In genomic region chr9:77483559-77483958, GRCm38 (mm10) we compare ENCODE assay signal across 24 mouse cellular contexts.
DNase-seq lines count a peak whose midpoint lies in the region; ATAC-seq and TF ChIP-seq lines count a peak whose summit lies in the region.
"Had no signal": no experiment of that assay in that cellular context is flagged by ENCODE, and none has a peak within 500 bp of the region (broad histone marks: within the 10 kb centered on the region; RNA-seq: fewer than 3 reads in every experiment).

No protein-coding gene starts in this region.

- peak; percentile 43 for TF ChIP-seq EP300 in lung, postnatal 0 days (IDR thresholded peaks at IDR 0.05)

- H3K9me3 ChIP-seq in lung, postnatal 0 days (ENCODE audit: low read length), result no peaks in the 10 kb centered on the region
- H3K9me3 ChIP-seq in intestine, postnatal 0 days (ENCODE audit: control insufficient read depth), result no peaks in the 10 kb centered on the region
- H3K9me3 ChIP-seq: hindbrain, embryonic 10.5 days; intestine, embryonic 15.5 days; limb, embryonic 13.5 days; liver, embryonic 12.5 days had no signal

- peak; percentile 89 for ATAC-seq in granulocyte monocyte progenitor cell, adult 5-6 weeks (replicated peaks; ENCODE audit: poor library complexity, severe bottlenecking)
- ATAC-seq in lung, postnatal 0 days, result peak; percentile 52
- ATAC-seq in megakaryocyte progenitor cell, adult 5-6 weeks (replicated peaks; ENCODE audit: poor library complexity), result peak; percentile 66
- ATAC-seq in intestine, postnatal 0 days, result no peak
- no peak for ATAC-seq in monocyte, adult 5-6 weeks (replicated peaks; ENCODE audit: insufficient number of reproducible peaks, low FRiP score, low TSS enrichment, poor library complexity, severe bottlenecking)
- ATAC-seq: forebrain, embryonic 14.5 days; hindbrain, embryonic 16.5 days; intestine, embryonic 15.5 days; liver, embryonic 12.5 days had no signal

- no peak overlapping the region for H3K4me3 ChIP-seq in lung, postnatal 0 days (ENCODE audit: low read depth, low read length)
- no peak overlapping the region for H3K4me3 ChIP-seq in intestine, postnatal 0 days (ENCODE audit: low read depth, low read length)
- no peak overlapping the region for H3K4me3 ChIP-seq in layer of hippocampus, adult 2 months
- H3K4me3 ChIP-seq: hindbrain, embryonic 10.5 days; intestine, embryonic 15.5 days; limb, embryonic 13.5 days; liver, embryonic 12.5 days had no signal

- H3K27me3 ChIP-seq in lung, postnatal 0 days (replicated peaks; ENCODE audit: insufficient read depth, low read length), result no peaks in the 10 kb centered on the region
- H3K27me3 ChIP-seq in intestine, postnatal 0 days (replicated peaks; ENCODE audit: control insufficient read depth, insufficient read depth, low read length), result no peaks in the 10 kb centered on the region
- H3K27me3 ChIP-seq: intestine, embryonic 15.5 days; limb, embryonic 13.5 days; liver, embryonic 12.5 days had no signal

- TF ChIP-seq CTCF in lung, postnatal 0 days (IDR thresholded peaks at IDR 0.05), result no peak
- TF ChIP-seq CTCF in intestine, postnatal 0 days (IDR thresholded peaks at IDR 0.05; ENCODE audit: low read depth), result no peak
- TF ChIP-seq CTCF in layer of hippocampus, adult 2 months (conservative IDR thresholded peaks at IDR 0.05), result no peak

- peaks cover 15% of the 10 kb centered on the region; the same call in 1 of the 2 replicates for H3K4me1 ChIP-seq in lung, postnatal 0 days (ENCODE audit: insufficient read depth, low read depth, low read length)
- 0 out of 2 replicates have a peak, but pooled peaks cover 4% of the 10 kb centered on the region for H3K4me1 ChIP-seq in intestine, postnatal 0 days (replicated peaks; ENCODE audit: control insufficient read depth, insufficient read depth, low read length)

- no peak overlapping the region for H3K27ac ChIP-seq in lung, postnatal 0 days (ENCODE audit: low read length)
- no peak overlapping the region for H3K27ac ChIP-seq in intestine, postnatal 0 days (ENCODE audit: low read depth, low read length)
- H3K27ac ChIP-seq in layer of hippocampus, adult 2 months, result no peak overlapping the region
- H3K27ac ChIP-seq: hindbrain, embryonic 10.5 days; intestine, embryonic 15.5 days; limb, embryonic 13.5 days; liver, embryonic 12.5 days; macrophage had no signal

- peak; percentile 16 for DNase-seq in ovary, postnatal 36 days (ENCODE audit: low spot score)
- DNase-seq in ovary, postnatal 14 days (ENCODE audit: low spot score), result no peak
- peak; percentile 82 for DNase-seq in lung, postnatal 0 days (ENCODE audit: low spot score)
- DNase-seq in layer of hippocampus, adult 2 months (ENCODE audit: low spot score in 2 of 2), result no peak
- DNase-seq: cerebellum, adult 11 months; cerebellum, adult 9-11 months; gastrocnemius, postnatal 10 days; kidney, adult 9 months; kidney, postnatal 14 days; right cerebral cortex, postnatal 14 days; spleen, adult 18-20 months had no signal

- no peaks in the 10 kb centered on the region for H3K36me3 ChIP-seq in lung, postnatal 0 days (ENCODE audit: insufficient read depth, low read length)
- no peaks in the 10 kb centered on the region for H3K36me3 ChIP-seq in intestine, postnatal 0 days (ENCODE audit: control insufficient read depth, insufficient read depth)
- H3K36me3 ChIP-seq: hindbrain, embryonic 10.5 days; intestine, embryonic 15.5 days; limb, embryonic 13.5 days; liver, embryonic 12.5 days had no signal

- 68% methylated on average over 3 of the region's 3 CpGs for WGBS in lung, postnatal 0 days
- WGBS in intestine, postnatal 0 days, result 84% methylated on average over 3 of the region's 3 CpGs

- H3K4me2 ChIP-seq in lung, postnatal 0 days (replicated peaks; ENCODE audit: low read depth, low read length), result no peak overlapping the region
- H3K4me2 ChIP-seq in intestine, postnatal 0 days (replicated peaks; ENCODE audit: low read depth), result no peak overlapping the region
- H3K4me2 ChIP-seq: heart, embryonic 11.5 days; intestine, embryonic 15.5 days; limb, embryonic 13.5 days; liver, embryonic 12.5 days; midbrain, embryonic 11.5 days had no signal

- no peak overlapping the region for H3K9ac ChIP-seq in lung, postnatal 0 days (replicated peaks; ENCODE audit: low read depth)
- no peak overlapping the region for H3K9ac ChIP-seq in intestine, postnatal 0 days (ENCODE audit: low read depth, low read length)
- H3K9ac ChIP-seq: intestine, embryonic 15.5 days; limb, embryonic 13.5 days; liver, embryonic 12.5 days had no signal

Comparison
In these comparisons a context has a peak if more than half of its experiments do, and no peak if none do; other contexts are left out.
1. DNase-seq: peak in ovary, postnatal 36 days (single experiment) and lung, postnatal 0 days (single experiment); none in ovary, postnatal 14 days (single experiment) and layer of hippocampus, adult 2 months (0 of 2).
2. ATAC-seq: peak in granulocyte monocyte progenitor cell, adult 5-6 weeks (single experiment), lung, postnatal 0 days (single experiment) and megakaryocyte progenitor cell, adult 5-6 weeks (single experiment); none in intestine, postnatal 0 days (single experiment) and monocyte, adult 5-6 weeks (single experiment).